Mouse (Mus musculus) ES-Bruce4 (cell line): Measurements from ENCODE around the gene Tspan31. TPM values are rescaled to one million over a fixed set of nuclear protein-coding genes. Genes with fewer than 3 reads are reported as not detected.

Experiments
- H3K27ac ChIP-seq: 2 replicates; pipeline ENCODE4 v1.5.1; 2012; ENCODE audit warnings: low read length, inconsistent platforms; ENCODE audit not compliant: insufficient read depth
- H3K27me3 ChIP-seq: 2 replicates; pipeline ENCODE4 v1.6.1; 2012; ENCODE audit warnings: mild to moderate bottlenecking, low read length, inconsistent platforms; ENCODE audit not compliant: control insufficient read depth, poor library complexity, insufficient read depth, severe bottlenecking
- H3K36me3 ChIP-seq: 2 replicates; pipeline ENCODE4 v1.6.1; 2012; ENCODE audit warnings: inconsistent platforms, mild to moderate bottlenecking, low read length, moderate library complexity; ENCODE audit not compliant: control insufficient read depth, poor library complexity, insufficient read depth, severe bottlenecking
- H3K4me1 ChIP-seq: one replicate; pipeline ENCODE4 v1.8.1; 2011; ENCODE audit warnings: low read length; ENCODE audit not compliant: control insufficient read depth, insufficient read depth
- H3K4me3 ChIP-seq: 2 replicates; pipeline ENCODE4 v1.5.1; 2011; ENCODE audit warnings: low read depth, mild to moderate bottlenecking, low read length
- H3K9ac ChIP-seq: 2 replicates; pipeline ENCODE4 v1.6.1; 2012; ENCODE audit warnings: low read depth, mild to moderate bottlenecking, inconsistent platforms; ENCODE audit not compliant: poor library complexity, severe bottlenecking
- H3K9me3 ChIP-seq: replicated peaks from 2 replicates; pipeline ENCODE4 v1.6.1; 2012; ENCODE audit warnings: mild to moderate bottlenecking, low read length, inconsistent platforms; ENCODE audit not compliant: control insufficient read depth, poor library complexity, insufficient read depth, severe bottlenecking
- CTCF ChIP-seq: IDR thresholded peaks from one replicate; pipeline ENCODE4 v1.8.1; 2011; ENCODE audit warnings: low read depth, low read length
- EP300 ChIP-seq: IDR thresholded peaks from 2 replicates; pipeline ENCODE4 v1.6.1; 2011; ENCODE audit warnings: low read depth, low read length; ENCODE audit not compliant: insufficient read depth
- POLR2A ChIP-seq: IDR thresholded peaks from one replicate; pipeline ENCODE4 v1.8.1; 2011; ENCODE audit warnings: low read length; ENCODE audit not compliant: insufficient read depth
- polyA plus RNA-seq: library from polyadenylated mRNA; stranded (reverse); fragments of >200 nt; gene quantifications from 2 replicates; pipeline ENCODE4 v1.2.4, GENCODE M21; 2011; ENCODE audit warnings: low read depth; ENCODE audit not compliant: missing spikeins, insufficient read depth, insufficient read length

Tspan31 gene
- polyA plus RNA-seq, 1 experiment: 75.9 TPM

GRCm38 (mm10) chr10:127099868-127100267 is 29.8 kb upstream of the Tspan31 start:
- H3K4me1 ChIP-seq: no peaks in the 10 kb centered on the region
- no peak overlapping the region for H3K9ac ChIP-seq
- no peaks in the 10 kb centered on the region for H3K36me3 ChIP-seq
- TF ChIP-seq EP300 (no peak), POLR2A (no peak), CTCF (no peak)
- no peaks in the 10 kb centered on the region for H3K9me3 ChIP-seq
- H3K27me3 ChIP-seq: no peaks in the 10 kb centered on the region
- H3K27ac ChIP-seq: no peak overlapping the region
- H3K4me3 ChIP-seq: no peak overlapping the region

- Histone ChIP-seq H3K9ac (no peak overlapping the region), H3K36me3 (no peaks in the 10 kb centered on the region), H3K27ac (no peak overlapping the region), H3K4me1 (no peaks in the 10 kb centered on the region), H3K4me3 (no peak overlapping the region), H3K9me3 (no peaks in the 10 kb centered on the region), H3K27me3 (no peaks in the 10 kb centered on the region)
- TF ChIP-seq EP300 (no peak), POLR2A (no peak), CTCF (no peak)
These were observed 29.1 kb upstream of the Tspan31 start for GRCm38 (mm10) chr10:127099191-127099590.

- no peaks in the 10 kb centered on the region for H3K27me3 ChIP-seq
- no peak overlapping the region for H3K9ac ChIP-seq
- no peaks in the 10 kb centered on the region for H3K36me3 ChIP-seq
- H3K4me1 ChIP-seq: no peaks in the 10 kb centered on the region
- H3K4me3 ChIP-seq: no peak overlapping the region
- TF ChIP-seq EP300 (no peak), CTCF (peak; percentile 1)
- H3K9me3 ChIP-seq: no peaks in the 10 kb centered on the region
- no peak overlapping the region for H3K27ac ChIP-seq
These were observed 28.4 kb upstream of the Tspan31 start for GRCm38 (mm10) chr10:127098514-127098913.

GRCm38 (mm10) chr10:127094382-127094802 is 24.3 kb upstream of the Tspan31 start:
- H3K4me3 ChIP-seq: no peak overlapping the region
- TF ChIP-seq CTCF: no peak
- no peak for TF ChIP-seq POLR2A
- TF ChIP-seq EP300: no peak
- H3K4me1 ChIP-seq: no peaks in the 10 kb centered on the region
- H3K36me3 ChIP-seq: no peaks in the 10 kb centered on the region
- H3K9ac ChIP-seq: no peak overlapping the region
- H3K9me3 ChIP-seq: no peaks in the 10 kb centered on the region
- H3K27ac ChIP-seq: no peak overlapping the region
- H3K27me3 ChIP-seq: peaks cover 2% of the 10 kb centered on the region; the same call in 1 of the 2 replicates

GRCm38 (mm10) chr10:127092742-127093141 is 22.7 kb upstream of the Tspan31 start:
- H3K9me3 ChIP-seq: no peaks in the 10 kb centered on the region
- H3K27ac ChIP-seq: no peak overlapping the region
- TF ChIP-seq POLR2A (no peak), EP300 (no peak), CTCF (no peak)
- no peaks in the 10 kb centered on the region for H3K36me3 ChIP-seq
- no peak overlapping the region for H3K9ac ChIP-seq
- H3K4me1 ChIP-seq: no peaks in the 10 kb centered on the region
- no peak overlapping the region for H3K4me3 ChIP-seq
- H3K27me3 ChIP-seq: peaks cover 2% of the 10 kb centered on the region; the same call in 1 of the 2 replicates

- H3K9ac ChIP-seq: no peak overlapping the region
- H3K27ac ChIP-seq: no peak overlapping the region
- no peaks in the 10 kb centered on the region for H3K36me3 ChIP-seq
- peak overlapping the region; percentile 24 for H3K4me3 ChIP-seq
- H3K4me1 ChIP-seq: no peaks in the 10 kb centered on the region
- H3K9me3 ChIP-seq: no peaks in the 10 kb centered on the region
- H3K27me3 ChIP-seq: peaks cover 2% of the 10 kb centered on the region; the same call in 1 of the 2 replicates
- TF ChIP-seq CTCF: no peak
- TF ChIP-seq EP300: no peak
- TF ChIP-seq POLR2A: no peak
These were observed 21.7 kb upstream of the Tspan31 start for GRCm38 (mm10) chr10:127091507-127092396.
